Mouse (Mus musculus): ENCODE measurements around the gene Nol12.

- TF ChIP-seq POLR2A (IDR thresholded peaks at IDR 0.05; ENCODE audit: borderline replicate concordance, extremely low read depth, insufficient read depth, insufficient read length, poor library complexity, severe bottlenecking) (peak; percentile 72; the same call in 1 of the 2 replicates), CTCF (IDR thresholded peaks at IDR 0.05; ENCODE audit: borderline replicate concordance, extremely low read depth, insufficient read depth, insufficient read length) (no peak)
Observed at GRCm38 (mm10) chr15:78947657-78948056, 12.9 kb downstream of the Nol12 start, which contains the start of gene Triobp.
